Mouse (Mus musculus) right cerebral cortex, adult 2 months (tissue): ENCODE data around the gene Gab2.

Source experiments
- DNase-seq, 2 experiments: peaks; one replicate each; pipeline ENCODE4 v3.0.0; 2021 to 2022; ENCODE audit warnings: low spot score in 2 of 2

The Gab2 gene

DNA sequence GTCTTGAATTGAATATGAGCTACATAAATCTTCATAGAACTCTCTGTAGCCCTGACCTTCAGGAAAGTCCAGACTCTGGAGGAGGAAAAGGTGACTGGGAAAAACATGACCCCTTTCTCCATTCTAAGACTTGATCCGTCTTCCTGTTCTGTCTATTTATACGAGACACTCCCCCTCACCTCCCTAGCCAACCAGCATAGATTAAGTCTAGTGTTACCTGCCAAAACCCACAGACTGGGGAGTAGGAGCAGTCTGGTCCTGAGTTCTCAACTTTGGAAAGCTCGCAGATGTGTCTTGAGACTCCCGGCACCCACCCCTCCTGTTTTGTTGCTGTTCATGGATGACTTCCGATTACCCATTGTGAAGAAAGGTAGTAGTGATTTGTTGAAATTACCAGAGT is 166.8 kb downstream of the Gab2 start:
- no peak for DNase-seq

DNA sequence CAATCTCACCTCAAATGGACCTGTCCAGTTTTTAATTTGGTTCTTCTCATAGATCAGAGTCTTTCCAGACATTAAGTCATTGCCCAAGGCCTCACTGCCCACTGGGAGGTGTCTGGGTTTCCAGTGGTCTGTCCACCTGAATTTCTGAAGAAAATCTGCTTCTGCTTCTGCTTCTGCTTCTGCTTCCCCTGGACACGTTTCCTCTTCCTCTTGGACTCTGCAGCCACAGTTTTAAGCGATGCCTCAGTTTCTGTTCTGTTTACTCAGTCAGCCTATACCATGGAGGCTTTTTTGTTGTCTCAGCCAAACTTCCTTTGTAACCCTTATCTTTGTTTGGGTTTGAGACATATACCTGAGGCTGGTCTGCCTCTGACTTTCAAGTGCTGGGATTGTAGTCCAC is 170.3 kb downstream of the Gab2 start:
- no peak for DNase-seq

DNA sequence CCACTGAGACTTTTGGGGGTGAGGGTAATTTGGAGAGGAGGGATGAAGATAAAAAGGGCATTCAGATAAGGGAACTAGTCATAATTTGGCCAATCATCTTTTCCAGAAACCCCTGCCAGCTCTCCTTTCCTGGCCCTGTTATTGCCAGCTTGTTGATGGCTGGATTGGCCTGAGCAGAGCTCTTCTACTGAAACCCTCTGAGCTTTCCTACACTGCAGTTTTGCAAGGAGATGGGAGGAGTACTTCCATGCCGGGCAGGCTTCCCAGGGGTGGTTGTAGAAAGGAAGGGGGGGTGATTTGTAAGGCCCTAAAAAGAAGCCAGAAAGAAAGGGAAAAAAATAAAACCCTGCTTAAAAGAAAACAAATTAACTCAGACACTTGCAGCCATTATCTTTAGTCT is 181.2 kb downstream of the Gab2 start:
- DNase-seq: no peak

DNA sequence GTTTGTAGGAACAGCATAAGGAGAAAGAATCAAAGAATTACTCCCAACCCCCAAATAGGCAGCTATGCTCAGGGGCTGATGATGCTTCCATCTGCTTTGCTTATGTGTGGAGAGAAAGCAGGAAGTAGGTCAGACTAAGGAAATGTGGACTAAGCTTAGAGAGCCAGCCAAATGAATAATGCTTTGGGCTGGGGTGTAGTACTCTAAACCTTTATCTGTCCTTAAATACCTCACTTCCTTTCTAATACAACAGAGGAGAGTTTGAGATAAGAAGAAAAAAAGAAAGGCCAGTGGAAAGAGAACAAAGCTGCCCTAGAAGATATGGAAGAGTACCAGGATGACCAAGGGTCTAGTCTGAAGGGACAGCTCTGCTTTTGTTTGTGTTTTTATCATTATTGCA is 189.0 kb downstream of the Gab2 start:
- no peak for DNase-seq

DNA sequence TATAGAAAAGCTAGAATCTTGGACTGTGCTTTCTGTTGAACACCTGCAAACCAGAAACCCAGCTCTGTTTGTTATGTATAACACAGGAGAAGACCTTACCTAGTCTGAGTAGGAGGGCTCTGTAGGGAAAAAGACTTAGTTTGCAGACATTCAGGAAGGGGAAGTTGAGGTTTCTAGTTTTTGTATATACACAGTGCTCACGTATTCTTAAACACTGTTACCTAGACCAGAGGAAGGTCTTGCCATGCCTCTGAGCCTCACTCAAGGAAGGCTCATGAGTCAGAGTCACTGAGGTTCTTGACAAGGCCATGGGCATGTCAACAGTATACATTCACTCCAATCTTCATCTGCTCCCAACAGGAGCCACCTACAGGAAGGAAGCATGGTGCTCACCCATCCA is 189.7 kb downstream of the Gab2 start:
- DNase-seq: no peak

DNA sequence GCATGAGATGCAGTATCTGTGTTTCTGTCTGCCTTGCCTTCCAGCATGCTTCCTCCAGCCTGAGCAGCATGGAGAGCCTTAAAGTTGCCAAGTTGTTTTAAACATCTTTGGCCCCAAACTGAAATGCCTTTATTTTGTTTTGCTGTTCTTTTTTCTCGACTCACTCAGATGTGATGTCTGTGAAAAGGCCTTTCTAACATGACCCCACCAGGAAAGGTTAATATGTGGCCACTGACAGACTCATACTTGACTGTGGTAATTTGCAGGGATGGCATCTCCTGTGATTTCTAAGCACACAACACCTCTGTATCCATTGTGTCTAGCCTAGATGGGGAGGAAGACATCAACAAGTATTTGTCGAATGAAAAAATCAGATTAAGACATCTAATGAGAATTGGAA is 215.6 kb downstream of the Gab2 start:
- no peak for DNase-seq

DNA sequence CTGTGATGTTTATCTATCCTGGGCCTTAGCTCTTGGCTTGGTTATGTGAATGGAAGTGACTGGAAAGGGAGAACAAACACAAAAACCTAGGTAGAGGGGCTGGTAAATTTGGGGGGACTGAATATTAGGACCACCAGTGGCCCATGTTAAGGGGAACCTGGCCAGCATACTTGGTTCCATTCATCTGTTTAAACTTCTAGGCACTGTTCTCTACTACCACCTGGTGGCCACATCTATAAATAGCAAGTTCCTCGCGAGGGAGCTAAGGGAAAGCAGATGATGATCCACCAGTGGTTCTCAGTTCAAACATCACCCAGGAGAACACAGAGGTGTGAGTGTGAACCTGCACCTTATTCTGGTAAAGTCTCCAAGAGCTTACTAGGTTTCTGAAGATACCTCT is 216.1 kb downstream of the Gab2 start:
- DNase-seq: peak; percentile 81 to 84

DNA sequence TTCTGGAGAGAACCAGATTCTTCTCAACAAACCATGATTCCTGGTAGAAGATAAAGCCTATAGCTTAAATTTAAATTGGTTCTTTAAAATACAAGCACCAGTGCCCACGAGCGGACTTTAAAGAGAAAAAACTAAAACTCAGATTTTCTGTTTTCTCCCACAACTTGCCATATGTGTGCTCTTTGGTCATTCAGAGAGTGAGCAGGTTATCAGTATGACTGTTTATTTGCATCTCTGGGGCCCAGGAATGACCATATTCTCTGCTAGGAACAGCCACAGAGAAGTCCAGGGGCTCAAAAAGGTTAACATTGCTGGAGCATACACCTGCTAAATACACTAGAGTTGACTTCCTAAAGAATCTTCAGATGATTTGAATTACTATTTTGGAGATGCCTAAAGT is 216.9 kb downstream of the Gab2 start:
- DNase-seq: no peak

DNA sequence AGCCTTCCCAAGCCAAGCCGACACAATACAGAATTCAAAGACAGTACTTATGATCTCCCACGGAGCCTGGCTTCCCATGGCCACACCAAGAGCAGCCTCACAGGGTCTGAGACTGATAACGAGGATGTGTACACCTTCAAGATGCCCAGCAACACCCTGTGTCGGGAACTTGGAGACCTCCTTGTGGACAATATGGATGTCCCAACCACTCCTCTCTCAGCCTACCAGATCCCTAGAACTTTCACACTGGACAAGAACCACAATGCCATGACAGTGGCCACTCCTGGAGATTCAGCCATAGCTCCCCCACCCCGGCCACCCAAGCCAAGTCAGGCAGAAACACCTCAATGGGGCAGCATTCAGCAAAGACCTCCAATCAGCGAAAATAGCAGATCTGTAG is 217.6 kb downstream of the Gab2 start:
- DNase-seq: no peak

DNA sequence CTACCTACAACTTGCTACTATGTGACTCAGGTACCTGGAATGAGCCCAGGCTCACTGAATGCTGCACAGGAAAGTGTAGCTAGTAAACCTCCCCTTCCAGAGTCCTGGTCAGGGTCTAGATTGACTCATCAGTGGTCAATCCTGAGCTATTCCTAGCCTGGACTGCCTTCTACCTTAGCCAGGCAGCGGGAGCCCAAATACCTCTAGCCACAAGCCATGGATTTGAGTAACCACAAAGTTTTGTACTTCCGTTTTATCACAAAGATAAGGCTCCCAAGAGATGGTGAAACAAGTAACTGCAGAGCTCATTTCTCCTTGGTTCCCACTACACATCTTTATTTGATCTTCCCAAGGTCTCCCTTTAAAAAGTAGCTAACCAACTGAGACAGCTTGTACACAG is 219.5 kb downstream of the Gab2 start:
- DNase-seq: no peak

DNA sequence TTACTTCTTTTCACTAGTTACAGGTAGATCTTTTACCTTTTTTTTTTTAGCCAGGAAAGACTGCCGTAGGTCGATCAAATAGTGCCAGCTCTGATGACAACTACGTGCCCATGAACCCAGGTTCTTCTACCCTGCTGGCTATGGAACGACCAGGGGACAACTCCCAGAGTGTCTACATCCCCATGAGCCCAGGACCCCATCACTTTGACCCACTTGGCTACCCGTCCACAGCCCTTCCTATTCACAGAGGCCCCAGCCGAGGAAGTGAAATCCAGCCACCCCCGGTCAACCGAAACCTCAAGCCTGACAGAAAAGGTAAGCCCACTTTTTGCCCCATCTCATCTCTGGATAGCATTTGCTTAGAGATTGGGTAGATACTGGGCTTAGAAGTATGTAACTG is 219.9 kb downstream of the Gab2 start:
- no peak for DNase-seq

DNA sequence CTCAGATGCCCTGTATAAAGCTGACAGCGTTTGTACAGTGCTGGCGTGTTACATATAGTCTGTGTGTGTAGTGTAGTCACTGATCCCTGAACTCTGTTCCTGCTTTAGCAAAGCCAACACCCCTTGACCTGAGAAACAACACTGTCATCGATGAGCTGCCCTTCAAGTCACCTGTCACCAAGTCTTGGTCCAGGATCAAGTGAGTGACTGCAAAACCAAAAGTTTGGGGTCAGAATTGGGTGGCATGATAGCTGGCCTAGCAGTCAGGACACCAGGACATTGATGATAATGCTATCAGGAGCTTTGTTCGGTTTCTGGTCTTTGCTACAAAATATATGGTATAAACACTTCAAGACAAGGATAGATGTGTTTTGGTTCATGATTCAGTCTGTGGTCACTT is 220.9 kb downstream of the Gab2 start:
- DNase-seq: no peak

DNA sequence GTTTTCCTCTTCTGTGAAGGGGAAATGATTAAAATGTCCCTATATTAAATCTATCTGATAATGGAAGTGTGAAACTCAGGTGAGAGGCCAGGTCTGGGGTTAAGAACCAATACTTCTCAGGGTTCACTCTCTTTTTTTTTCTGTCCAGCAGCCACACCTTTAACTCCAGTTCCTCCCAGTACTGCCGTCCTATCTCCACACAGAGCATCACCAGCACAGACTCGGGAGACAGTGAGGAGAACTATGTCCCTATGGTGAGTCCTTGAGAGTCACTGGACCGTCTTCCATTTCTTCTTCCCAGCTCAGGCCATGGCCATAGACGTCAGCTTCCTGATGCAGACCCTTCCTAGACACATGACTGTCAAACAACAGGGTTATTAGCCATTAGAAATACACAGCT is 221.5 kb downstream of the Gab2 start:
- no peak for DNase-seq

DNA sequence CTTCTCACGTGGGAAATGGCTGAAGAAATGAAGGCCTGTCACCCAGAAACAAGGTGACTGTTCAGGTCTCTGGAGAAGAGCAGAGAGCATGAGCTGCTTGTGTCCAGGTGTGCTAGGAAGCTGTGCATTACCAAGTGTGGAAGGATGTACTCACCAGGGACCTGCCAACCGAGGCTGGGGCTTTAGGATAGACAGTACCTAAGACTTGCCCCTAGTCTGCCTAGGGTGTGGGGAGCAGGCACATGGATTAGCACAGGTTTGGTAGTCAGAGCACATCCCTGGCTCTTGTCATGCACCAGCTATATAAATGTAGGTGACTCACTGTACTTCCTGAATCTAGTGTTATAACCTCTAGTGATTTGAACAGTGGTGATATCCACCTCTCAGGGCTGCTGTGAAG is 222.2 kb downstream of the Gab2 start:
- no peak for DNase-seq

DNA sequence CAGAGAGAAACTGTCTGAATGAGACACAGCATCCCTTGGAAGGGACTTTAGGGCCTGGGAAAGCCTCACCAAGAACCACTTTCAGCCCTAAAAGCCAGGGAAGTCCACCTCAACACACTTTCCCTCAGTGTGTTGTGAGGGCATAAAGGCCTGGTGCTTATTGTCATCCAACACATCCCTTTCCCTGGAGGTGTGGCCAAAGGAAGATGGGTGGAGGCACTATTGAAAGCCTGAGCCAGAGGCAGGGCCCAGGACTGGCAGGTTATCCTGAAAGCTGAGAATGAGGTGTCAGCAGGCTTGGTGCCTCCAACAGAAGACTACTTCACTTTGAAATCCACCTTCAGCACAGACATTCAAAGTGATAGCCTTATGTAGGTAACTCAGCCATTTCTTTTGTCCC is 223.1 kb downstream of the Gab2 start:
- DNase-seq: no peak

DNA sequence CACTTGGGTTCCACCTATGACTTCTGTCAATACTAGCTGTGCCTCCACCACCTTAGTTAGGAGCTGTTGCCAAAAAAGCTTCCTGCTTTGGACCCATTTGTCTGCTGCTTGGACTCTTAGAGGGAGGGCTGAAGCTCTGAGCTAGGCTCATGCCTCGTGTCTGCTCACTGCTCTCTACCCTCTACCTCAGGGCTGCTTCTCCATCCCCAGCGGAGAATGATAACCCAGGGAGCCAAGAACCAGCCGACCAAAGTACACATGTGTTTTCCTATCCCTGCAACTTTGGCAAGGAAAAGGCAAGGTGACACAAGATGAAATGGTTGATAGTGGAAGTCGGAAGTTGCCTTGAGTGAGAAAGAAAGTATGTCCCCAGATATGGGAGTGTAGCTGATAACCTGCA is 223.8 kb downstream of the Gab2 start:
- no peak for DNase-seq

DNA sequence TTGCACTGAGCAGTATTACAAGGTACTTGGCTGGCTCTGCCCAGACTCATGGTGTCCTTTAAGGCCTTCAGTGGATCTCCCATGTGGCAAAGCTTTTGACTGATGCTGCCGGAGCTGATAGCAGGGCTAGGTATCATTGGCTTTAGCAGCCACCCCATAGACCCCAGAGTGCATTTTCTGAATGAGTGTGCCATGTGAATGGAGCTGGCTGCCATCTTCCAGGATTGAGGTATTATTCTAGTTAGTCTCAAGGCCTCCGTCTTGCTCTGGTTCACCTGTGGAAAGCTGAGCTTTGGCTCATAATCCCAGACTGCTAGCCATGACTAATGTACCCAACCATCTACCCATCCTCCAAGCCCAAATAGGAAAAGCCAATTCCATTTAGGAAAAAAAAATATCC is 225.4 kb downstream of the Gab2 start:
- DNase-seq: peak in 1 of 2 experiments; percentile 1

DNA sequence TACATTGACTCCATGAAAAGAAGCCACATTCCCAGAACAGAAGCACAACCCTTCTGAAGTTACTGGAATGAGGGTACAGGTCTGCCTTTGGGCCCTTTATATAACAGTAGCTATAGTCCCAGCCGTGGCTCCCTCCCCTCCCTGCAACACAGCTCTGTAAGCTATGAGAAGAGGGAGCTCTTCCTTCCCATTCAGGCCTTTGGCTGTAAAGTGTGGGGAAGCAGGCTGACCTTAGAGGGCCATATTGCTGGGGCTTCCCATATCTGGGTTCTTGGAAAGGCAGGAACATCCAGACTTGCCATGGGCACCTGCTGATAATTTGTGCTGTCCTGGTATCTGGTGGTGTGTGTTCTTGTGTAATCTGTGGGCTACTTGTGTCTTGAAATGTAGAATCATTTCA is 226.2 kb downstream of the Gab2 start:
- peak in 1 of 2 experiments; percentile 1 for DNase-seq

DNA sequence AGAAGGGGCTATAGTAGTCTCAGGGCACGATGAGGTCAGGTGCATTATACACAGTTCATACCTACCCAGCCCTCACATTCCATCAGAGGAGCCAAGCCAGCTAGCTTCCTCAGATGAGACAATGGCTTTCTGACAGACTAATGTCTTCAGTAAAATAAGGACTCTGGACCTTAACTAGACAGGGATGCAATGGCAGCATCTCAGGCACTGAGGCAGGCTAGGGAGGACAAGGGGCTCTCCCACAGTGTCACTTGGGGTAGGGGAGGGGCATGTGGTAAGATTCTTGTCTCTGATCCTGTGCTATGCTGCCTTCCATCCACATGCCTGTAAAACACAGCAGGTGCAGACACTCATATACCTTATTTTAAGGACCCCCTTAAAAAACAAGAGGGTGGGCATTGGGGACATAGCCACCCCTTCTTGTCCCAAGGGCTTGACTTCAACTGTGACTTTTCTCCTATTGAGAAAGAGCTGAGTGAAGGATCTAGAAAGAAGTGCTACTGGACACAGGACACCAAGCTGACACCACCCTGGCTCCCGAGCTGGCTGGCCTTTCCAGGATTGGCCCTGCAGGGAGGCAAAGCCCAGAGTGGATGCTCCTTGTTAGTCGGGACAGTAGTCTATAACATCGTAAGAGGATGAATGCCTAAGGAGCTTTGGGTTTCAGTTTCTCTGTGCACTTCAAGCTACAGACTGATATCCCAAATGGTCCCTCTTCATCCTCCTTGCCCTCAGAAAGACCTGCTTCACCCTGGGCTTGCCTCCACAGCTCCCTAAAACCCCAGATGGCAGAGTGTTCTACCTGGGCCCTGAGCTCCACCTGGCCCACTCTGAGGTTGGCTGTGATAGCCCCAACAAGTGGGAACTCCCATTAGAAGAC is 228.3 kb downstream of the Gab2 start:
- no peak for DNase-seq

DNA sequence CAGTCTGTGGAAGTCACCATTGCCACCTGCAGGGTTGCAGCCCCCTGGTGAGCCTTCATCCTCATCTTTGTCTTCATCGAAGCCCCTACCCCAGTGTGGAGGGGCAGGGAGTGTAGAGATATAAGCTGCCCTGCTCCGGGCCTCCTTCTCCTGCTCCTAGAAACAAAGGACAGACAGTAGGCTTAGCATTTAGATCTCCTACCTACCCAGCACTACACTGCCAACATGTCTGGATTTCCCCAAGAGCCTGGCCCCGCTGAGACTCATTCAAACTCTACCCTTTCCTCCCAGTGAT is 228.9 kb downstream of the Gab2 start:
- no peak for DNase-seq

DNA sequence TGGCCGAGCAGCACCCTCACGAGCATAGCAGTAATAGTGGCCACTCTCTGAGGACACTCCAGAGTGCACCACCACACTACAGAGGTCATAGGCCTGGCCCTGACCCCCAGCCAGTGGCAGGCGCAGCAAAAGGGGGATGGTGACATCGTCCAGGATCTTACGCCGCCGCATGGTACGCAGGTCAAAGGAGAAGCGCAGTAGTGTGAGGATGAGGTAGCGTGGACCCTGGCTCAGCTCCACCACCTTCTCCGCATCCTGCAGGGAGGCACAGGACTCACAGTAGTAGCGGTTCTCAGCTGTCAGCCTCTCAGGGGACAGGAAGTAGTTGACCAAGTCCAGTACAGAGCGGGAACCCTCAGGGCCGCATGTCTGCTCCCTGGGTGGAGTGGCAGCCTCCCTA is 230.2 kb downstream of the Gab2 start:
- DNase-seq: no peak

DNA sequence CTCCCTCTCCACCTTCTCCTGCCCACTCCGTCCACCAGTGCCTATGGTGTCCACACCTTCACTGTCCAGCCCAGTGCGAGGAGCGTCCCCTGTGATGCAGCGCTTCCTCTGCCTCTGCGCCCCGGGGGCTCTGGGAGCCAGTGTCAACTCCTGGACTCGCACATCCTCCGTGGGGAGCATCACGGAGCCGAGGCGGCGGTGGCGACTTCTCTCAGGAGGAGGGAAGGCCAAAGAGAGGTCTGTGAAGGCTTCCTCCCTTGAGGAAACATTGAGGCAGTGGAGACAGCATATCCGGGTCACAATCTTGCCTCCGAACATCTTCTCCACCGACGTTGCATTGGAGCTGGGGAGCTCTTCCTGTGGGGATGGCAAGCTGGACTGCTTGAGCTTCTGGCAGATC is 230.8 kb downstream of the Gab2 start:
- DNase-seq: no peak

DNA sequence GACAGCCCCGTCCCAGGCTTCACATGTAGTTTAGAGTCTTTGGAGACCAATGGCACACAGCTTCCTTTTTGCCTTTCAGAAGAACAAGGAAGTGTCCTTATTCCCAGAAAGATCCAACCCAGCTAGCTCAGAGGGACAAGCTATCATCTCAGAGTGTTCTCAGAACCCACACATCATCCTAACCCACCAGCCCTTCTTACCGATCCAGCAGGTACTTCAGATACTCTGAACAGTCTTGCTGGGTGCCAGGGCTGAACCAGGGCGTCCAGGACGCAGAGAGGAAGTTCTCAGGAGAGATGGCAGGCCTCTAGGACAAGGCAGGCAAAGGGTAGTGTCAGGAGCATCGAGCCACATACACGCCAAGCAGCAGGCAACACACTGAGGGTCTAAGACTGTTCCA is 231.5 kb downstream of the Gab2 start:
- no peak for DNase-seq

DNA sequence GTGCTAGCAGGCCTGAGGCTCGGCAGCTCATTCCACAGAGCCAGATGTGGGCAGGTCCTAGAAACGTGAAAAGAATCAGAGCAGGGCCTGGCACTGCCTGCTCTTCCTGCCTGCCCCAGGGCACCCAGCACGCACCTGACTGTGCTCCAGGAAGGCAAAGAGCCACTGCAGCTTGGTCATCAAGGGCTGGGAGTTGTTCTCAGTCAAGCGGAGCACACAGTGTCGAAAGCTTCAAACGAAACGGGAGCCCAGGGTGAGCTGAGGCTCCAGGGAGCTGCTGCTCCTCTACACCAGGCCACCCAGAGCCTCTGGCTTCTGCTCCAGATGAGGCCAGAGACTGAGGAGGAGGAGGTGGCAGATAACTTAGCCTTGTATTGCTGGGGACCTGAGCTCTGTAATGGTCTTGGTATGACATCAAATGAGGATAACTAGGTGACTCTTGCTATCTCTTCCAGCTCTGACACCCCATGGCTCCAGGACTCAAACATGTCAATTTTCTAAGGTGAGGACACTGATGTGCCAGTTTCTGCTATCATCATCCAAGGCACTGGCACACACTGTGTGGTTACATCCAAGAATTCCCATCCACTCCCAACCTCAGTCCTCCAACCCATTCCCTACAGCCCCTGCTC is 232.1 kb downstream of the Gab2 start:
- no peak for DNase-seq
